Mouse (Mus musculus): ENCODE measurements around the gene Eef1g. TPM values are rescaled to one million over a fixed set of nuclear protein-coding genes. Genes with fewer than 3 reads are reported as not detected.
"Not testable (repeated sequence)": the region's sequence is repeated elsewhere in the genome, so short reads cannot be mapped to it uniquely, and the experiment has no call there.

Eef1g gene
- polyA plus RNA-seq, 2 experiments from 2014 or later = 667 to 787 TPM

DNA sequence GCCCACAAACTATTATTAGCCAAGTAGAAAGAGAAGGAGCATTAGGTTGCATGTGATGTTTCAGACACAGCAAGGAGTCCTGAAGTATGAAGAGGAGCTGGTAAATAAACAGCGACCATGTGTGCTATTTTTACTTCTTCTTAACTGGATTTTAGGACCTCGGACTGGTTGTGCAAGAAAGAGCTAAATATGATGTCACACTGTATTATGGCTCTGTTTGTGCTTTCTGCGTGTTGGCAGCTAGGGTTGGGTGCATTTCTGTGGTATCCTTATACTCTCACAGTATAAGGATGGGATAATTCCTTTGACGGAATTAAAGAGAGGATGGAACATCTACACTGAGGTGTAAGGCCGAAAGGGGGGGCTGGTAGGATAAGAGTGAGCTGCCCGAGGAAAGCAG lies 21.6 kb upstream of the Eef1g start:
- no peak for ATAC-seq

DNA sequence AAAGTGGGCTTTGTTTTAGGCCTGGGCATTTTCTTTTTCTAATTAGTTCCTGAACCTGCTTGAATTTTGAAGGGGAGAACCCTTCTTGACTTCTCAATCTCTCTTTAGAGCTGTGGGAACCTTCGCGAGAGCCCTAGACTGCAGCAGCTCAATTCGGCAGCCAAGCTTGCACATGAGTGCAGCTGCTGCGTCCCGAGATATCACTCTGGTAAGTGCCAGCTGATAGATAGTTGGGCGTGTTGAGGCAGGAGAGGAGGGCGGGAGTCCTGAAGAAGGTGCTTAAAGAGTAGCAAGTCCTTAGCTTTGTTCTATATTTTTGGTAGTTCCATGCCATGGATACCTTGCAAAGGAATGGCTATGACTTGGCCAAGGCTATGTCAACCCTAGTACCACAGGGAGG lies 19.9 kb upstream of the Eef1g start:
- no peak for ATAC-seq

DNA sequence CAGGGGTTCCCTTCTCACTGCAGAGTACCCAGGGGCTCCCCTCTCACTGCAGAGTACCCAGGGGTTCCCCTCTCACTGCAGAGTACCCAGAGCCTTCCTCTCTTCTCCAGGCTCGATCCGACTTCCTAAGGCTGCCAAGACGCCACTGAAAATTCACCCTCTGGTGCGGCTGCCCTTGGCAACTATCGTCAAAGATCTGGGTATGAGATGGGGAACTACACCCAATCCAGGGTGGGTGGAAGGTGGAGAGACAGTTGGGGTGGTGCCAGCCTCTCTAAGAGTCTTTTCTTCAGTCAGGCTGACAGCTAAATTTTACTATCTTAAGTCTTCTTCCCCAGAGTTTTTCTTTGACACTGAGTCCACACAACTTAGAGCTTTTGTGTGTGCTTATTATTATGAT lies 16.7 kb upstream of the Eef1g start:
- ATAC-seq = no peak

DNA sequence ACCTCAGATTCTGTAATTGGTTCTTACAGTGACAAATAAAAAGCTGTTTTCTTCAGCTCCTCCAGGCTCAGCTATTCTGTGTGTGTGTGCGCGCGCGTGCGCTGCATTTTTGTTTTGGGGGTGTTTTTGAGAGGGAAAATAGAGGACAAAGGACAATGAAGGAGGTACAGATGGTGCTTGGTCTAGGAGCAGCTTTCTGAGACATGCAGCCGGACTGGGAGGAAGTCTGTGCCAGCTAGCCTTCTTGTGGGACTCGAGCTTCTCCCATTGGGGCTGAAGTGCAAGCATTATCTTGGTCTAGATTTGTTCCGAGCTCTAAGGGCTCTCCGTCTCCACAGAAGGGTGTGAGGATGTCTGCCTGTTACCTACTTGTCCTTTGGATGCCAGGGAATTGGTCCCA lies 14.6 kb upstream of the Eef1g start:
- no peak for ATAC-seq

DNA sequence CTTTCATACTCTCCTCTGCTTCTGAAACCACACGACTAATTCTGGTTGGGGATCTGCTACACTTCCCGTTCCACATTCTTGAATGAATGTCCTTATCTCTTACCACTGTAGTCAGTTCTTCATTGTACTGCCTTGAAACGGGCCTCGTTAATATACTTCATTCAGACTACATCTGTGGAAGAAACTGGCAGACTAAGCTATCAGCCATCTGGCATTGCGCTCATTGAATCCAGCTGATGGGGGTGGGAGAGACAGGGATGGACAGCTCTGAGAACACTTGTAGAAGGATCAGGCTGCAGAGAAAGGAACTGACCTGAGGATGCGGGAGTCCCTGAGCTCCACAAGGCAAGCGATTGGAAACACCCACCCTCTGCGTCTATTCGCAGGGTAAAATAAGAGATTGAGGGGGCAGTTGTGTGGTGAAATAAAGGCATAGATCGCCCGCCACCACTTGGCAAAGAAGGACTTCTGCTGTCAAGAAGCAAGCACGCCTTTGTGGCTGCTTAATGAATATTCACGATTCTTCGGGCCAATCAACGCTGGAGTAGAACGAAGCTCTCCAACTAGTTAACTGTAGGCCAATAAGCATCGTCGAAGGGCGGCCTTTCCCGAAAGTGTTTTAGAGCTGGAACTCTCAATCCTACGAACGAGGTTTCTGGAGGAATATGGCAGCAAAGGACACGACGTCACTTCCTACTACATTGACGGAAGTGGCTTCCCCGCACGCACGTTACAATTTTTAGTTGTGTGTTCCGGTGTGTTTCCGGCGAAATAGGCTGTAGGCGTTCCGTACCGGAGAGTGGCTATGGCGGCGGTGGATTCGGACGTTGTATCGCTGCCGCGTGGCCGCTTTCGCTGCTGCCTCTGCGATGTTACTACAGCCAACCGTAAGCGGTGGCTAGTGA lies 13.5 kb upstream of the Eef1g start, which contains the start of gene Tut1:
TSS of gene Tut1 (plus strand) at position 713 of the 905 bp plus-strand sequence.
- ATAC-seq = peak; percentile 96

DNA sequence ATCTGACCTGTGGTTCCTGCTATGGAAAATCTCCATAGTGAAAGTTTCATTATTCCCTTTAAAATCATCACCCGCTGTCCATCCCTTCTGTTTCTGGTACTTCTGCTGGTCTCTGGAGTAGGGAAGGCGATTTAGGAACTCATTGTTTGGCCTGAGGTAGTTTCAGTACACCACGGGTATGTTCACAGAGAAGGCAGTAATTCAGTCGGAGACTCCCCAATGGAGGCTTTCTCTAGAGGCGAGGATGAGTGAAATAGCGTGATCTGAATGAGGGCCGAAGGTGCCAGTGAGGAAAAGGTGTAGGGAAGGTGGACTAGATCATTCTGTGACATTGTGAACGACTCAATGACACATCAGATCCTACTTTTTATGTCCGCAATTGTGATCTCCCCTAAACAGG lies 12.7 kb upstream of the Eef1g start:
- no peak for ATAC-seq

DNA sequence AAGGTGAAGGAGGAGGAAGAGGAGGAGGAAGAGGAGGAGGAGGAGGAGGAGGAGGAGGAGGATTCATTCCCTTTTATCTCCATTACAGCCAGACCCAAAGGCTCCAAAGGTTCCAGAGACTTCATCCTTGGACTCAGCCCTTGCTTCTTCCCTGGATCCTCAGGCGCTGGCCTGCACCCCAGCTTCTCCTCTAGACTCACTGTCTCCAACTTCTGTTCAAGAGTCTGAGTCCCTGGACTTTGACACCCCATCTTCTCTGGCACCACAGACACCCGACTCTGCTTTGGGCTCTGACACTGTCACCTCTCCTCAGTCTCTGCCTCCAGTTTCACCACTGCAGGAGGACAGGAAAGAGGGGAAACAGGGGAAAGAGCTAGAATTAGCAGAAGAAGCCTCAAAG lies 4.6 kb upstream of the Eef1g start:
- no peak for ATAC-seq

DNA sequence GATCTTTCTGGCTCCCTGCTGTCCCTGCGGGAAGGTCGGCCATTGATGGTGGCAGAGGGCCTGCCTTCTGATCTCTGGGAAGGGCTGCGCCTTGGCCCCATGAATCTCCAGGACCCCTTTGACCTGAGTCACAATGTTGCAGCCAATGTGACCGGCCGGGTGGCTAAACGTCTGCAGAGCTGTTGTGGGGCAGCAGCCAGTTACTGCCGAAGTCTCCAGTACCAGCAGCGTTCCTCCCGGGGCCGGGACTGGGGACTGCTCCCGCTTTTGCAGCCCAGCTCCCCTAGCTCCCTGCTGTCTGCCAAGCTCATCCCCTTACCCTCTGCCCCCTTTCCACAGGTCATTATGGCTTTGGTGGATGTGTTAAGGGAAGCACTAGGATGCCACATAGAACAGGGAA lies 1.8 kb upstream of the Eef1g start:
- ATAC-seq = no peak

DNA sequence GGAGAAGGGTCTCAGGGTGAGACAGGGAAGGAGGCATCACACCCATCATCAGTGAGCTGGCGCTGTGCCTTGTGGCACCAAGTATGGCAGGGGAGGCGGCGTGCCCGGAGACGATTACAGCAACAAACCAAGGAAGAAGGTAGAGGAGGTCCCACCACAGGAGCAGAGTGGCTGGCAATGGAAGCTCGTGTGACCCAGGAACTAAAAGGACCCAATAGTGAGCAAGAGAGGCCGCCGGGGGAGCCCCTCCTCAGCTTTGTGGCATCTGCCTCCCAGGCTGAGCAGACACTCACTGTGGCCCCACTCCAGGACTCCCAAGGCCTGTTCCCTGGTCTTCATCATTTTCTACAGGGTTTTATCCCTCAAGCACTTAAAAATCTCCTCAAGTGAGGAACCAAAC lies 1.1 kb upstream of the Eef1g start:
- no peak for ATAC-seq

DNA sequence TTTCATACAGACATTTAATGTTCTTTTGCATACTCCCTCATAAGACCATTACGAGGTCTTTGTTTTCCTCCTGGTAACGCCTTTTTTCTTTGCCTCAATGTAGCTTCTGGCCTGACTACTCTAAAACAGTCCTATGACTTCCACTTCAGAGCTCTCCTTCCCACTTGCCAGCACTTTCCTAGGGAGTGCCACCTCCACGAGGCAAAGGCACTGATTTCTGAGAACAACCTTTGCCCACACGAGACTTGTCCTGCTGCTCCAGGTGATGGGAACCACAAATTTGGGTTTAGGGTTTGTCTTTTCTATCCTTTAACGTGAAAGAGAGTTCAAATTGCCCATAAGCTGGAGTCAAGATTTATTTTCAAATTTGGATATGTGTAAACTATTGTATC lies 647 bp upstream of the Eef1g start:
- no peak for ATAC-seq

DNA sequence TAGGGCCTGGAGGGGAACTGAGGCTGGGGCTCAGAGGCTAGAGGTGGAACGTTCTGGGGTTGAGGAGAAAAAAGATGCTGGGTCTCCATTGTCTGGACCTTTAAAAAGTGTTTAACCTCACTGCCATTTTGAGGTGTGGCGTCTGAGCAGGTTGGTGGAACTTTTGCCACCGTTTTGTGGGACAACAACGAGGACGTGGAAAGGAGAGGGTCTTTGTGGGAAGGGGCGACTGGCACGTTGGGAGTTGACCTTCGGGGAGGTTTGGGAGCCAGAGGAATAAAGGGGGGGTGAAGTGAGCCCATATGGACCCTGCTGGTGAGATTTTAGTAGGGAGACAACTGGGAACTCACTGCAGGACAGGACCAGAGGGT lies 517 bp downstream of the Eef1g start:
- no peak for ATAC-seq

DNA sequence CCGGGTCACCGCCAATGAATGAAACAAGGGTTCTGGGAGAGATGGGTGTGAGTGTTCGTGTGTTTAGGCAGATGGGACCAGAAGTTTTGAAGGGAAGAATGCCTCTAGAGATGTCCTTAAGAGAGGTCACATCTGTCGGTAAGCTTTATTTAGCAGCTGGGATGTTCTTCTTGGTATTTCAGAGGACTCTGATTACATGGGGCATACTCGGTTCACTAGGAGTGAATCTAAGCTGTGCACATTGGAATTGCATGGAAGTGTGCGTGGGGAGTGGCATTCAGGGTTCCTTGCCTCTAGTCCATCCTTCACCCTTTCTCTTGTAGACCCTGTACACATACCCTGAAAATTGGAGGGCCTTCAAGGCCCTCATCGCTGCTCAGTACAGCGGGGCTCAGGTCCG lies 1.1 kb downstream of the Eef1g start:
- ATAC-seq = no peak

DNA sequence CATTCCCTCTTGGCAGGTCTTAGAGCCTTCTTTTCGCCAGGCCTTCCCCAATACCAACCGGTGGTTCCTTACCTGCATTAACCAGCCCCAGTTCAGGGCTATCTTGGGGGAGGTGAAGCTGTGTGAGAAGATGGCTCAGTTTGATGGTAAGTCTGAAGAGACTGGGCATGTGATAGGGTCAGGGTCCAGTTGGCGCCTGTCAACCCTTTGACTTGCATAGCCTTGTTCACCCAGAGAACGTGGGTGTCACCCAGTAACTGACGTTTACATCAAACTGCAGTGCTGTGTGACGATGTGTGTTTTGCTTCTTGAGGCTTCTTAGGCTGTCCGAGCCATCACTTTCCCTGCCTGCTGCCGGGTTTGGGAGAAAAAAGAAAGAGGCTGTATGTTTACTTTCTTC lies 5.7 kb downstream of the Eef1g start:
- not testable (repeated sequence) for ATAC-seq

DNA sequence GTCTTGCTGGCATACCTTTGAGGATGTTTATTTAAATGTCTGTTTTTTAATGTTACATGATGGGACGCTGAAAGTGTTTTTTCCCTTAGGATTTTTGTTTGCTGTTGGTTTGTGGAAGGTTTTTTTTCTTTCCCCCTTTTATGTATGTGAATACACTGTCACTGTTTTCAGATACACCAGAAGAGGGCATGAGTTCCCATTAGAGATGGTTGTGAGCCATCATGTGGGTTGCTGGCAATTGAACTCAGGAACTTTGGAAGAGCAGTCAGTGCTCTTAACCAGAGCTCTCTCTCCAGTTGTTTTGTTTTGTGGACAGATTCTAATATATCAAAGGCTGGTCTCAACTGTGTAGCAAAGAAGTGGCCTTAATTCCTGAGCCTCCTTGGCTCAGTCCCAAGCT lies 7.8 kb downstream of the Eef1g start:
- no peak for ATAC-seq

DNA sequence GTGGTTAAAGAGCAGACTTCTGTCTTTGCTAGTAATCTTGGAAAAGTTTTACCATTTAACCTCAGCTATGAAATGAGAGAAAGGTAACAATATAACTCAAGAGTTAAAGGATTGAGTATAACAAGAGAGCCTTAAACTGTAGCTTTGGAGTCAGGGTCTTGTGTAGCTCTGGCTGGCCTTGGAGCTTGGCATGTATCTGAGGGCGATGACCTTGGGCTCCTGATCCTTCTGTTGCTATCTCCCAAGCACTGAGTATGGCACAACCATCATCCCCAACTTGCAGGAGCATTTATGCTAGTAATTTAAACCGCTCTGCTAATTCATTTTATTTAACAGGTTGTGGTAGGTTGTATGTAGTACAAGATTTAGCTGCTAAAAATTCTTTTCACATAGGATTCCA lies 8.7 kb downstream of the Eef1g start:
- ATAC-seq = no peak

DNA sequence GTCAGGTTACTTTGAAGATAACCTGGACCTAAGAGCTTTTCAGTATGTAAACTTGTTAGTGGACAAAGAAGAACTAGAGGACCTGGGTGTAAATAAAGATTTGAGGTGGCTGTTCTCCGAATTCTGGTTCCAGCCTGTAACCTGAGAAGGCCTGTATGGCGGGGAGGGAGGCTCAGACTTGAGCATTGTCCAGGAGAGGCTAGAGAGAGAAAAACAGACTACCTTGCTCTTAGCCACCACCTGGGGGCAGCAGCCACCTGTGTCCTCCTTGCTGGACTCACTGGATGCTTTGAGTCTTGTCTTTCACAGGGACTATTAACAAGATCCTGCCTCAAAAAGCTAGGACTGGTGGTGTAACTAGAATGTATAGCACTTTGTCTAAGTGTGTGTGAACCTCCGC lies 9.7 kb downstream of the Eef1g start:
- peak; percentile 74 for ATAC-seq

DNA sequence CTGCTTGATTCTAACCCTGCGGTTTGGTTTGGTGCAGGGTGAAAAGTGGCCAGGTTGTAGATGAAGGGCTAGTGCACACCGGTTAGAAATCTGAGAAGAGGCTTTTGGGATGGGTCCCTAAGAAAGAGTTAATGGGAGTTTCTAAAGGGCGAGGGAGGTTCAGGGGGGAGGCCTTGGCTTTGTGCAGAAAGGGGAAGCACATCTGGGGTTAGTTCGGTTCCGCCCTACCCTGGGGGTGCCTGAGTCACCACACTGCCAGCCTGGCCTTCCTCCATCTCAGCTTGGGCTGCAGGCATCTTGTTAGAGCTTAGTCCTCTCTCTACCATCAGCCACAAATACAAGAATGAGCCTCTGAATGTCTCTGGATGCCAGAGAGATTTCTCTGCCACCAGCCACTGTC lies 13.9 kb downstream of the Eef1g start:
- ATAC-seq = no peak

DNA sequence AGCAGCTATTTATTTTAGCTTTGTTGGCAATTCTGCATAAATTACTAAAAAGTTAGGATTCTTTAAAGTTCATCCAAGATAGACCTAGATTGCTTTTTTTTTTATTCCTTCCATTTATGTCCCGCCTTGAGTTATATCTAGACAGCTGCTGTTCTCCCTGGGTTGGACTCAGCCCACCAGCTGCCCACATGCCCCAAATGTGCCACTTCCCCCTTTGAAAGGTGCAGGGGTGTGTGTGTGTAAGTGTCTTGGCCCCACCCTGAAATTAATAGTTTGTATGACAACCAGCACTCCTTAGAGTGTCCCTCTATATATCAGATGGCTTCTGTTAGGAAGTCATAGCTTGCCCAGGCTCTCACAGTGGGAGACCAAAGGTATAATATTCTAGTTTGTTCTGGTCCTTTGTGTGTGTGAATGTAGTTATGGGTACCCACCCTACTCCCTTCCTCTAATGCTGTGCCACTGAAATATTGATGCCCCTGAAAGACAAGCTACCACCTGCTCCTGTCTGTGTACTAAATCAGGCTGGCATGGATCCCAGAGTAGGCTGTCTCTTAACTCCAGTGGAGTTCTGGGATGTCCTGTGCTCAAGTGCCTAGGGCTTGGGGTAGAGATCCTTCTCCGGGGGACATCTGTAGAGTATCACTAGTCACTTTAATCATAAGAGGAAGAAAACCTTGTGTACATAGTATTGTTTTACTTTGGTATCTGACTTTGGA lies 14.8 kb downstream of the Eef1g start:
- no peak for ATAC-seq

DNA sequence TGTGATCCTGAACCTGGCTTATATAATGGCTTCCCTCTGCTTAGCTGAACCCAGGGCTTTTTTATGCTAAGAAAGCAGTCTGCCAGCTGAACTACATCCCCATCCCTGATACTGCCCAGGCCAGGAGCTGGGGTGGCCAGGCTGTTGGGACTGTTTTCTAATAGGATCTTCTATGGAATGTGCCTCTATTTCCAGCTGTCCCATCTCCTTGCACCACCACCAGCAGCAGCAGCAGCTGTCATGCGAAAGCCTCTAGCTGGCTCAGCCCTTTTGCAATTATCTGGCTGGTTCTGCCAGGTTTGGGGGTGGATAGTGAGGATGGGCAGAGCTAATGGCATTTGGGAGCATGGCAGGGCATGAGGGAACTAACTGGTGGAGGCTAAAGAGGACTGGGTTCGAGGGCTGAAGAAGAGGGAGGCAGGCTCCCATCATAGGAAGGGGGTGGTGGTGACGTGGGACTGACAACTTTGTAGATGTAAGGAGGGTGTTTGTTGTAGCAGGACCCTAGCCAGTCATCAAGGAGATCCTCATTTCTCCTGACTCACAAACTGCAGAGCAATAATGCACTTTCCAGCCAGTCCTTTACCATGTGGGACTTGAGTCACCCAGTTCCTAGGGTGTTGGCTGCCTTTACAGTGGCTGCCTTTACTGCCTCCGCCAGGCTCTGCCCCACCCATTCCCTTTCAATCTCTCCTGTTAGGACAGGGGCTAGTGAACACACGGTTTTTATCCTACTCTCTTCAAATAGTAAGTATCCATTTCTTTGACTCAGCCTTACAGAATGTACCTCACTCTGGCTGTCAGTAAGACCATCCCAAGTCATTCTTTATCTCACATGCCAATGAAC lies 15.7 kb downstream of the Eef1g start:
- ATAC-seq = no peak

DNA sequence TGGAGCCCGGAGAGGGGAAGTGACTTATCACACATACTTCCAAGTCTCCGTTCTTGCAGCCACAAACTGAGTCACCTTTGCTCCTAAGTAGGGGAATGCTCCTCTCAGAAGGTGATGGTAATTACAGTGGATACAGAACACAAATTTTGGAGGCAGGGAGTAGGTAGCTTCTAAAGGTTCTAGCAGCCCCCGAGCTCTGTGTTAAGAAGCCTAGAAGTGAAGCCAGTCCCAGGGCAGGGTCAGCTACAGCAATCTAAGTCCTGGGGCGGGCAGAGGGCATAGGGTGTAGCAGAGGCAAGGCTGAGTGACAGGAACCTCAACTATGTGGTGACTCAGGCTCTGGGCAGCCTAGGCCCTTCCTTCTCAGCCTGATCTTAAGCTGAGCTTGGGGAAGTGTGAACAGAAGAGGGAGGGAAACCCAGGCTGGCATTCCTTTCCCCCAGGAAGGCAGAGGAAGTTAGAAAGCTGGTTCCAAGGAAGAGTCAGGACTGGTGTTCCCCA lies 16.4 kb downstream of the Eef1g start:
- no peak for ATAC-seq

DNA sequence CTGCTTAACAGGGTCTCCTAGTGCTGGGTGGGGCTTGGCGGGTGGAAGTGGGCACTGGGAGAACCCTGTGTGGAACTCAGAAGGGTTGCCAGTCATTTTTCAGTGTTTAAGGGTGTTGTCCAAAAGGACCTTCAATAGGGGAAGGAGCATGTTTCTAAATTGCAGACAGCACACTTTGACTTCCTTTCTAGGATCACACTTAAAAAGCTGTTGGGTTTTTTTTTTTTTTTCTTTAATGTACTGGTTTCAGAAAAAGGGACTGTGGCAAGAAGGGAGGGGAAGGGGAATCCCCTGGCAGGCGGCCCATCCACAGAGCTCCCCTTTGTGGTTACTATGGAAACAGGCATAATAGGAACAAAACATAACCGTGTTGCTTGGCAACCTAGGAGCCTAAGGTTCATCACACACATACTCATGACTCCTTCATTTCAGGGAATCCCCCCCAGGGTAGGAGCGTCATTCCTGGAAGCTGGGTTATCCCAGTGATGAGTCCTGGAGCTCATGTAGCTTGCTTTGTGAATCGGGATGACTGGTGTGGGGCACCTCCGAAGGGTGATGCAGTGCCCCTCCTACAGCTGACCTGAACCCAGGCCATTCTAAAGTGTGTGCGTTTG lies 17.5 kb downstream of the Eef1g start:
- ATAC-seq = peak; percentile 93

DNA sequence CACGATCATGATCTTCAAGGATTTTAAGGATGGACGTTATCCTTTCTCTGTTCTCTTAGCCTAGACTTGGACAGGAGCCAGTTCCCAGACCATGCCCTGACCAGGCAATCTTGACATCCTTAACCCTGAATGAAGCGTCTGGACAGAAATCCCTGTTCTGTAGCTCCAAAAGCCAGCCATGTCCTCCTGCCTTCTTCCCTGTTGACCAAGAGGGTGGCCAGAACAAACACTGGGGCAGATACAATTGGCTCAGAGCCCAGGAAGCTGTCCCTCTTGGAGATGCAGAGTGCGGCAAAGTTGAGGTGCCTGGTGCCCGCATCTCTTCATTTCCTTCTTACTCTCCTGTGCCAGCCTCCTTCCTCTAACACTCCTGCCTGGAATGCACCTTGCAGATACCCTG lies 19.1 kb downstream of the Eef1g start:
- ATAC-seq = no peak

DNA sequence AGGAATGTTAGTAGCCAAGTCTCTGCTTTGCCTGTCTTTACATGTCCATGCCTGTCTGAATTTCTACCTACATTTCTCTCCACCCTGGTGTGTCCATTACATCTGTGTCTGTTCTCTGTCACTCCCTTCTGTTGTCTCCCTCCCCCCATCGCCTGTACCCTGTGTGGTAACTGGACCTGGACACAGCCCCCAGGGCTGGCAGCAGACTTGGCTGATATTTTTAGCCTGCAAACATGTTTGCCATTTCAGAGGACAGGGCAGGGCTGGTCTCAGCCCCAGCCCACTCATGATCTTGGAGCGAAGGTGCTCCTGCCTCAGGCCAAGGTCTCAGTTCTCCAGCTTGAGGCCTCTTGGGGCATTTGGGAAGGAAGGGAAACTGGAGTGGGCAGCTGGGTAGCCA lies 21.0 kb downstream of the Eef1g start:
- no peak for ATAC-seq

All from CD4-positive, CD25-positive, alpha-beta regulatory T cell, adult 4 months (primary cell).